Mouse (Mus musculus): ENCODE measurements at regions not wholly inside any gene's neighbourhood (a gene's known extent, or its start where the extent isn't known, plus 50 kb on each side); places are given as distances from the start of the nearest gene placed in this dataset.

GRCm38 (mm10) chr8:80422190-80422589, 71.4 kb upstream of the Gypa start:
- in situ Hi-C loops (cut with MboI, MseI): no loop called here

DNA sequence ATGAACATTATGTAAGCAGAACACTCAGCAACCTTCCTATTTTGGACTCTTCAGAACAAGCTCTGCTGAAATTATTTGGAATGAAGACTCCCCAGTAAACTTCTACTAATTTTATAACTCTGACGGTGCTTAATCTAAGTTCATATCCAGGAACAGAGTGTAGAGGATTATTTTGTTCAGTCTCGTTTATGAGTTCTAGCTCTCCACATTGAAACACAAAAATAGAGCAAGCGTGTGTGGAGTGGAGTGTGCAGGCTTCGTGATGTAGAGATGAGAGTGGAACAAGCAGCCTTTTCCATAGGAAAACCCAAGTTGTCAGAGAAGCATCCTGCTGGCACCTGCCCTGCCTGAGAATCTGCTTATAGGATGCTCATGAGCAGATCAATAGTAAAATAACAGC, 77.5 kb upstream of the Gypa start:
- in situ Hi-C loops (cut with MboI, MseI): loop anchor here in 1 of 2 experiments (10.0 kb wide), 1 partner anchor 509 kb away; no protein-coding TSS in a partner anchor

DNA sequence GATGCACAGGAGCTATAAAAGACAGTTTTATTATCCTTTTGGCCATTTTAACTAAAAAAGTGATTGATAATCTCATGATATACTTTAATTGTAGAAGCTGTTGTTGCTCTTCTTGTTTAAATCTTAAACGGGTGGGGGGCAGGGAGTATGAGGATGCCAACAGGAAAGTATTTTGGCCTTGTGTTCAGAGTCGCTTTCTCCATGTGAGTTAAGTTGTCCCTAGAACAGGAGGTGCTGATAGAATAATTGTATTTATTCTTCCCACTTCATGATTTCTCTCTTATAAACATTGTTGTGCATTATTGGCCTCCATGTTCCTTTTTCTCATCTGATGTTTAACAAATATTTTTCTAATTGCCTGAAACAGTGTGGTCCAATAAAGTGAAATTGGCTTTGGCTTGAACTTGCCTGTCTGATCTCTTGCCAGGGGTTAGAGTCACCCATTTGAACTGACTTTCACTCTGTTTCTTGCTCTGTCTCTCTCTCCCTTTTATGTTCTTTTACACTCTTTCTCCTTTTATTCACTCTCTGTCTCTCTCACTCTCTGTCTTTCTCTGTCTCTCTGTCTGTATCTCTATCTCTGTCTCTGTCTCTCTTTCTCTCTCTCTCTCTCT, 93.9 kb upstream of the Gypa start:
- in situ Hi-C loops (cut with MboI, MseI): no loop called here

GRCm38 (mm10) chr8:80395010-80395409, 98.6 kb upstream of the Gypa start:
- in situ Hi-C loops (cut with MboI, MseI): no loop called here

GRCm38 (mm10) chr8:80393111-80393510, 100.5 kb upstream of the Gypa start:
- in situ Hi-C loops (cut with MboI, MseI): no loop called here

DNA sequence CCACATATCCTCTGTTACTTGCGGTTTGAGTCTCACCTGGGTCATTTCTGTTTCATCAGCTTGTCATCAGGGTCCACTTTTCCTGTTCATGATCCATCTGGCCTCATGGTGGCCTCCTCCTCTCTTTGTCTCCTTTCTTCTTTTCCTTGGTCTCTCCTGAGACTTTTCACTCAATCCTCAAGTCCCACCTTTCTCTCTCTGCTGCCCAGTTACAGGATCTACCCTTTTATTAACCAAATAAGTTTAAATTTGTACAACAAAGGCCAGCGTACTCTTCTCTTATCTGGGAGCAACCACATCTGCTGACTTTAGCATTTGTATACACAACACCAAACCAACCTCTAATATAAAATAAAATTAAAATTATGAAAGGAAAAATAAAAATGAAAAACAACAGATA, 124.4 kb upstream of the Gypa start:
- in situ Hi-C loops (cut with MboI, MseI): no loop called here

- in situ Hi-C loops (cut with MboI, MseI): no loop called here
Measured at GRCm38 (mm10) chr8:80364059-80364458, 129.5 kb upstream of the Gypa start.

DNA sequence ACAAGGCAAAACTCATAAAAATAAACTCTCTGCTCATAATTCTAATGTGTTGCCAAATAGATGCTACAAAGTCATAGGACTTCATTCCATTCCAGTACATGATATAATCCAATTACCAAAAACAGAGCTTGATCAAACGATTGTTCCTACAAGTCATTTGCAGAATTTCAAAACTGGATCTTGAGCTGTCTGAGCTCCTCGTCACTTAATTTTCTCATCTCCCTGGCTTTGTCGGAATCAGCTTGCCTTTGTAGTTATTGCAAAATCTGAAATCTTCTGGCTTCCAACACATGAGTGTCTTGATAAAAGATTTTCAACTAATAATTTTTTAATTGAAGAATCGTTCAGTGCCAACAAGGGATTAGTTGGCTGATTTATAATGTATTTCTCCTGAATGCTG, 150.3 kb upstream of the Gypa start:
- in situ Hi-C loops (cut with MboI, MseI): no loop called here

DNA sequence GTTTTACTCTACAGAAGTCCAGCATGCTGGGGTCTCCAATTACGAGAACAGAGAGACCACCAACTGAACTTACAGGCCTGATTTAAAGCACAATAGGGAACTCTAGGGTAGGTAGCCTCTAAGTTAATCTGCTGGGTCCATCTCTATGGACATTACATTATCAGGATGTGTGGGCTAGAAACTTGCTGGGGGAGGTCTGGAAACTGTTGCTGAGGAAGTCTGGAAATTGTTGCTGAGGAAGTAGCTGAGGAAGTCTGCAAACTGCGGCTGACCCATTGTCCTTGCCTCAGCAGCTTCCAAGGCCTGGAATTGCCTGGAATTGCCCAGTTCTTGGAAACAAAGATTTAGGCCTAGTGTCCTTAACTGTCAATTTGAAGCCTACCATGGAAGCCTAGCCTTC, 155.7 kb upstream of the Gypa start:
- in situ Hi-C loops (cut with MboI, MseI): no loop called here

- in situ Hi-C loops (cut with MboI, MseI): no loop called here
Measured at GRCm38 (mm10) chr8:80328676-80329075, 164.9 kb upstream of the Gypa start.

GRCm38 (mm10) chr8:80325859-80326258, 167.7 kb upstream of the Gypa start:
- in situ Hi-C loops (cut with MboI, MseI): no loop called here

DNA sequence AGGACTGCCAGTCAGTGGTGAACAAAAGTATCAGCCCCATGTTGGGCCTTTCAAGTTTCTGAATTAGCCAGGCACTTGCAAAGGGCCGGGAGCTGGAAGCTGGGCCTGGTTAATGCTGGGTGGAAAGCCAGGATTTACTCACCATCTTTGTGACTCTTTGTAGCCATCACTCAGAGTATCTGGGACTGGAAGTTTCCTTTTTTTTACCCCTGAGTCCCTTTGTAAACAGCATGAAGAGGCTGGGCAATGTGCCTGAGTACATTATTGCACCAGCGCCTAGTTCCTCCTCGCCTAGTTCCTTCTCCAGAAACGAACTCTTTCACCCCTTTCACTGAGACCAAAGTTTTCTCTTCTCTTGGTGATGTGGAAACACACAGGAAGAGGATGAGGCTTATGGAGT, 168.4 kb upstream of the Gypa start:
- in situ Hi-C loops (cut with MboI, MseI): no loop called here

GRCm38 (mm10) chr8:80318231-80318870, 175.2 kb upstream of the Gypa start:
- in situ Hi-C loops (cut with MboI, MseI): loop anchor here in 1 of 2 experiments (10.0 kb wide), 1 partner anchor 994 kb away; no protein-coding TSS in a partner anchor

- in situ Hi-C loops (cut with MboI, MseI): loop anchor here in 1 of 2 experiments (10.0 kb wide), 1 partner anchor 991 kb away; no protein-coding TSS in a partner anchor
Measured at GRCm38 (mm10) chr8:80315371-80315770, 178.2 kb upstream of the Gypa start.

DNA sequence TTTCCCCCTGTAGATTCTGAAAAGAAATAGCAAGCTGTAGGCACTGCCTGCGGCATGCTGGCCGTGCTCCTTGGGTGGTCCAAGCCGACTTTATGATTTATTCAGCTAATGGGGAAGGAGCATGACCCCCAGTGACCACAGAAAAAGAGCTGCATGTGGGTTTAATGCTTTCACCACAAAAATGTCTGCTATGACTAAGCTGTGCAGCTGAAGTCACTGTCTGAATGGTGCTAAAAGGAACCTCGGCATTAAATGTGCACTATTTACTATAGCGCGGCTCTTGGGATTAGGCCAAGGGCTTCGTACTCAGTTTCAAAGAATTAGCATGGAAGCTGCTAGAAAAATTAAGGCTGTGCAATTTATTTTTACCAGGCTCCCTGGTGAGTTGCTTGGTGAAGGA, 178.8 kb upstream of the Gypa start:
- in situ Hi-C loops (cut with MboI, MseI): loop anchor here in 1 of 2 experiments (10.0 kb wide), 1 partner anchor 990 kb away; no protein-coding TSS in a partner anchor

GRCm38 (mm10) chr8:80313883-80314635, 179.5 kb upstream of the Gypa start:
- in situ Hi-C loops (cut with MboI, MseI): loop anchor here in 1 of 2 experiments (10.0 kb wide), 1 partner anchor 989 kb away; no protein-coding TSS in a partner anchor

- in situ Hi-C loops (cut with MboI, MseI): no loop called here
Measured at GRCm38 (mm10) chr8:80307761-80308160, 185.8 kb upstream of the Gypa start.

DNA sequence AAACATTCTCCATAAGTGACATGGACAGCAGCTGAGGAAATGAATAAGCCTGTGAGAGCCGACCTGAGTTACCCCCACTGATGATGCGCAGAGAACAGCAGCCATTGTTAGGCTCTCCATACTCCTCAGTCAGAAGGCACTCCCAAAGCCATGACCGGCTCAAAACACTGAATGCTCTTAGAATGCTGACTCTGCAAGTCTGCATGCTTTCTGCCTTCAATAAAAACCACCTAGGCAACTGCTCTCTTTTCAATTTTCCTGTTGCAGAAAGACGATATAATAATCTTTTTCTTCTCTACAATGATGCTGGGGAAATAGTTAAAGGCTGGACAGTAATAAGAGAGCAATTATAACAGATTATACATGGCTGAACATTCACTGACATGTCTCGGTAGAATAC, 195.0 kb upstream of the Gypa start:
- in situ Hi-C loops (cut with MboI, MseI): no loop called here

GRCm38 (mm10) chr8:80290311-80290710, 203.3 kb upstream of the Gypa start:
- in situ Hi-C loops (cut with MboI, MseI): no loop called here

GRCm38 (mm10) chr8:80289282-80289681, 204.3 kb upstream of the Gypa start:
- in situ Hi-C loops (cut with MboI, MseI): no loop called here

GRCm38 (mm10) chr8:80268910-80269460, 211.2 kb upstream of the Hhip start:
- in situ Hi-C loops (cut with MboI, MseI): no loop called here

- in situ Hi-C loops (cut with MboI, MseI): no loop called here
Measured at GRCm38 (mm10) chr8:80264915-80265314, 207.1 kb upstream of the Hhip start.
